Mouse (Mus musculus) forebrain, embryonic 13.5 days (tissue): Measurements from ENCODE around the gene Tmem19. TPM values are rescaled to one million over a fixed set of nuclear protein-coding genes. Genes with fewer than 3 reads are reported as not detected.
A peak's percentile ranks its signal among the peaks of the same experiment; 100 is the strongest.

ENCODE experiments used
- ATAC-seq: fragments of 200-750 bp; cut with Nextera tagmentation; 2 replicates; pipeline ENCODE4 v1.8.0; 2017
- H3K27ac ChIP-seq: fragments of 300-500 bp; sonication (generic); 2 replicates; pipeline ENCODE4 v1.5.1; 2015; ENCODE audit warnings: inconsistent platforms, mild to moderate bottlenecking, moderate library complexity
- H3K27me3 ChIP-seq: fragments of 300-500 bp; sonication (generic); 2 replicates; pipeline ENCODE4 v1.6.1; 2015; ENCODE audit warnings: mild to moderate bottlenecking, inconsistent platforms
- H3K36me3 ChIP-seq: fragments of 300-500 bp; sonication (generic); 2 replicates; pipeline ENCODE4 v1.6.1; 2015; ENCODE audit warnings: mild to moderate bottlenecking, inconsistent platforms; ENCODE audit not compliant: poor library complexity, severe bottlenecking
- H3K4me1 ChIP-seq: fragments of 300-500 bp; sonication (generic); 2 replicates; pipeline ENCODE4 v1.6.1; 2015; ENCODE audit warnings: inconsistent platforms
- H3K4me2 ChIP-seq: fragments of 300-500 bp; sonication (generic); 2 replicates; pipeline ENCODE4 v1.6.1; 2015; ENCODE audit warnings: inconsistent platforms, mild to moderate bottlenecking, moderate library complexity
- H3K4me3 ChIP-seq: fragments of 300-500 bp; sonication (generic); 2 replicates; pipeline ENCODE4 v1.5.1; 2015; ENCODE audit warnings: mild to moderate bottlenecking, inconsistent platforms
- H3K9ac ChIP-seq: fragments of 300-500 bp; sonication (generic); 2 replicates; pipeline ENCODE4 v1.6.1; 2015; ENCODE audit warnings: mild to moderate bottlenecking, inconsistent platforms
- H3K9me3 ChIP-seq: fragments of 300-500 bp; sonication (generic); replicated peaks from 2 replicates; pipeline ENCODE4 v1.6.1; 2016; ENCODE audit warnings: inconsistent platforms
- WGBS: fragments of 180-500 bp; shearing (Covaris S2); methylation state at CpG from one replicate; pipeline ENCODE4 v1.1.7; 2015; 5-methylcytosine and 5-hydroxymethylcytosine counted together
- polyA plus RNA-seq: library from polyadenylated mRNA; unstranded; fragments of >200 nt; fragmentation: Nextera tagmentation; extraction: Ambion mirVana; gene quantifications from 2 replicates; pipeline ENCODE4 v1.2.1, GENCODE M21; 2015

Gene Tmem19
- polyA plus RNA-seq, 1 experiment from 2014 or later = 35.0 TPM

GRCm38 (mm10) chr10:115315473-115316171 lies 46.7 kb downstream of the Tmem19 start, which contains the start of gene Rab21:
Rab21 (minus strand) TSS chr10:115315594.
- peak within 1 kb of the TSS; percentile 86 for H3K27ac ChIP-seq
- under 1% methylated on average over 44 of the region's 48 CpGs for whole genome bisulfite sequencing
- peak within 1 kb of the TSS; percentile 94 for H3K4me3 ChIP-seq
- no peaks in the 10 kb centered on the region for H3K36me3 ChIP-seq
- peak; percentile 96 for ATAC-seq
- H3K9ac ChIP-seq = peak within 1 kb of the TSS; percentile 93
- H3K27me3 ChIP-seq = no peaks in the 10 kb centered on the region
- H3K9me3 ChIP-seq = no peaks in the 10 kb centered on the region
- H3K4me1 ChIP-seq = peaks cover 30% of the 10 kb centered on the region
- H3K4me2 ChIP-seq = peak within 1 kb of the TSS; percentile 85

- WGBS = 2% methylated on average over 51 of the region's 73 CpGs
- H3K4me2 ChIP-seq = peak overlapping the region; percentile 85
- H3K4me3 ChIP-seq = peak overlapping the region; percentile 94
- peak; percentile 77 for ATAC-seq
- H3K27me3 ChIP-seq = no peaks in the 10 kb centered on the region
- no peaks in the 10 kb centered on the region for H3K36me3 ChIP-seq
- H3K27ac ChIP-seq = peak overlapping the region; percentile 86; the same call in 1 of the 2 replicates
- peaks cover 30% of the 10 kb centered on the region for H3K4me1 ChIP-seq
- no peaks in the 10 kb centered on the region for H3K9me3 ChIP-seq
- peak overlapping the region; percentile 93 for H3K9ac ChIP-seq
Observed at GRCm38 (mm10) chr10:115314582-115315452, 47.5 kb downstream of the Tmem19 start.

- no peaks in the 10 kb centered on the region for H3K36me3 ChIP-seq
- no peak for ATAC-seq
- peak overlapping the region; percentile 85 for H3K4me2 ChIP-seq
- H3K4me1 ChIP-seq = peaks cover 30% of the 10 kb centered on the region
- H3K27ac ChIP-seq = no peak overlapping the region
- peak overlapping the region; percentile 93 for H3K9ac ChIP-seq
- peak overlapping the region; percentile 94 for H3K4me3 ChIP-seq
- 30% methylated on average over 6 of the region's 6 CpGs for WGBS
- H3K27me3 ChIP-seq = no peaks in the 10 kb centered on the region
- no peaks in the 10 kb centered on the region for H3K9me3 ChIP-seq
Observed at GRCm38 (mm10) chr10:115314287-115314581, 48.1 kb downstream of the Tmem19 start.

GRCm38 (mm10) chr10:115313641-115314286 lies 48.5 kb downstream of the Tmem19 start:
- peak overlapping the region; percentile 94 for H3K4me3 ChIP-seq
- peak overlapping the region; percentile 85 for H3K4me2 ChIP-seq
- no peak for ATAC-seq
- H3K9ac ChIP-seq = peak overlapping the region; percentile 93
- 61% methylated on average over 14 of the region's 14 CpGs for WGBS
- H3K36me3 ChIP-seq = no peaks in the 10 kb centered on the region
- no peaks in the 10 kb centered on the region for H3K9me3 ChIP-seq
- peaks cover 30% of the 10 kb centered on the region for H3K4me1 ChIP-seq
- no peaks in the 10 kb centered on the region for H3K27me3 ChIP-seq
- H3K27ac ChIP-seq = no peak overlapping the region; the same call in 1 of the 2 replicates

DNA sequence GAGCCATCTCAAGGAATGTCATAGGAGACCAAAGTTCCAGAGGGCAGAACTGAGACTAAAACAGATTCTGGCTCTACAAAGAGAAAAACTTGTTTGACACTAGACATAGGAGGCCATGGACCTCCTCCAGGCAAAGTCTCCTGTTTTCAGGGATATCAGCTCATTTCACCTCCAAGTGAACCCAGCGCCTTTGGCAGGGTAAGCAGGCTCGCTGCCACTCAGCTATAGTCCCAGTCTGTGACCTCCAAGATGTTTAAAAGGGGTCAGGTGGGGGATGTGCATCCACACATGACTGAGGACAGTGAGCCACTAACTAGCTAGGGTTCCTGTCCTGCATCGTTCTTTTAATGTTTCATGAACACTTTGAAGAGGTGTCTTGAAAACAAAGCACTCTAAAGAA lies 49.6 kb downstream of the Tmem19 start:
- H3K27ac ChIP-seq = no peak overlapping the region
- no peaks in the 10 kb centered on the region for H3K27me3 ChIP-seq
- peaks cover 30% of the 10 kb centered on the region for H3K4me1 ChIP-seq
- peak overlapping the region; percentile 85 for H3K4me2 ChIP-seq
- 60% methylated on average over 3 of the region's 3 CpGs for WGBS
- H3K36me3 ChIP-seq = no peaks in the 10 kb centered on the region
- H3K4me3 ChIP-seq = no peak overlapping the region
- no peak for ATAC-seq
- H3K9me3 ChIP-seq = no peaks in the 10 kb centered on the region
- no peak overlapping the region for H3K9ac ChIP-seq

DNA sequence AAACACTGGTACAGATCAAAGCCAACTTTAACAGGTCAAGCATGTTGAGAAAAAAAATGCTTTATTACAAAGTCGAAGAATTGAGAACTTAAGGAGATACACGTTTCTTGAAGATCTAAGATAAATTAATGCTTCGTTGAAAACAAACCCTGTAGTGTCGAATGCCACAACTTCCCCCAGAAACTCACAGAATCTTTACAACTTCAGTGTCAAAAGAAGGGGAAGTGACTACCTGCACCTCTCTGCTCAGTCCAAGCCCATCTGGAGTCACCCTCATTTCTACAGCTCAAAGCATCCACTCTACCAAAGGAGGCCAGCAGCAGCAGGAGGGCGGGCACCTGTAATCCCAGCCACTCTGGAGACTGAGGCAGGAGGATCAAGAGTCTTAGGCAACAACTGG lies 50.1 kb downstream of the Tmem19 start:
- 92% methylated on average over 5 of the region's 5 CpGs for WGBS
- Histone ChIP-seq H3K9me3 (no peaks in the 10 kb centered on the region), H3K27me3 (no peaks in the 10 kb centered on the region), H3K27ac (no peak overlapping the region), H3K4me3 (no peak overlapping the region), H3K4me2 (0 out of 2 replicates have a peak overlapping the region, but pooled peaks have one; percentile 85), H3K36me3 (no peaks in the 10 kb centered on the region), H3K4me1 (peaks cover 30% of the 10 kb centered on the region), H3K9ac (no peak overlapping the region)
- no peak for ATAC-seq

GRCm38 (mm10) chr10:115311263-115311965 lies 50.9 kb downstream of the Tmem19 start:
- Histone ChIP-seq H3K9me3 (no peaks in the 10 kb centered on the region), H3K4me3 (no peak overlapping the region), H3K4me1 (peaks cover 30% of the 10 kb centered on the region), H3K4me2 (no peak overlapping the region), H3K9ac (no peak overlapping the region), H3K27ac (no peak overlapping the region), H3K27me3 (no peaks in the 10 kb centered on the region), H3K36me3 (no peaks in the 10 kb centered on the region)
- no peak for ATAC-seq
- WGBS = 90% methylated on average over 14 of the region's 14 CpGs

GRCm38 (mm10) chr10:115309191-115309590 lies 53.1 kb downstream of the Tmem19 start:
- Histone ChIP-seq H3K4me2 (no peak overlapping the region), H3K27ac (no peak overlapping the region), H3K9me3 (no peaks in the 10 kb centered on the region), H3K4me1 (peaks cover 27% of the 10 kb centered on the region), H3K36me3 (peaks cover under 1% of the 10 kb centered on the region; the same call in 1 of the 2 replicates), H3K4me3 (no peak overlapping the region), H3K9ac (no peak overlapping the region), H3K27me3 (no peaks in the 10 kb centered on the region)
- 94% methylated on average over 4 of the region's 4 CpGs for WGBS
- no peak for ATAC-seq

DNA sequence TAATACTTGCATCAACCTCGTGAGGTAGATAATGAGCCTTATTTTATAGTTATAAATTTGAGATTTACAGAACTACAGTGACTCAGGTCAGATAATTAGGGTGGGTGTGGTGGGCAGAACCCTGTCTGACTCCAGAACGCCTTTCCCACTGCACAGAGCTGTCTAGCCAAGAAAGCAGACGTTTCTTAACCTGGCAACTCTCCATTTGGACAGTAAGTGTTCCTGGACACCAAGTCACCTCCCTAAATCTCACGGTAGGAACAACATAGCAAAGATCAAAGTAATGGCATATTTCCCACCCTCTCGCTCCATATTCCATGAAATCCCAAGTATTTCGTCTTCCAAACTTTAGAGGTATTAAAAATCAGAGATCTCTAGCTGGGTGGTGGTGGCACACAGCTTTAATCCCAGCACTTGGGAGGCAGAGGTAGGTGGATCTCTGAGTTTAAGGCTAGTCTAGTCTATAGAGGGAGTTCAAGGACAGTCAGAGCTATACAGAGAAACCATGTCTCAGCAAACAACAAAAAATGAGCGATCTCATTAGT lies 54.9 kb downstream of the Tmem19 start:
- H3K36me3 ChIP-seq = peaks cover 7% of the 10 kb centered on the region
- peaks cover 9% of the 10 kb centered on the region for H3K4me1 ChIP-seq
- no peaks in the 10 kb centered on the region for H3K9me3 ChIP-seq
- H3K4me3 ChIP-seq = no peak overlapping the region
- H3K4me2 ChIP-seq = no peak overlapping the region
- no peaks in the 10 kb centered on the region for H3K27me3 ChIP-seq
- 90% methylated on average over 7 of the region's 7 CpGs for WGBS
- no peak overlapping the region for H3K9ac ChIP-seq
- ATAC-seq = no peak
- H3K27ac ChIP-seq = no peak overlapping the region

GRCm38 (mm10) chr10:115298683-115299082 lies 63.6 kb downstream of the Tmem19 start:
- Histone ChIP-seq H3K9me3 (no peaks in the 10 kb centered on the region), H3K36me3 (peaks cover 58% of the 10 kb centered on the region), H3K27ac (no peak overlapping the region), H3K4me3 (no peak overlapping the region), H3K4me1 (no peaks in the 10 kb centered on the region), H3K27me3 (no peaks in the 10 kb centered on the region), H3K9ac (no peak overlapping the region), H3K4me2 (no peak overlapping the region)
- 94% methylated on average over 4 of the region's 4 CpGs for WGBS
- no peak for ATAC-seq

DNA sequence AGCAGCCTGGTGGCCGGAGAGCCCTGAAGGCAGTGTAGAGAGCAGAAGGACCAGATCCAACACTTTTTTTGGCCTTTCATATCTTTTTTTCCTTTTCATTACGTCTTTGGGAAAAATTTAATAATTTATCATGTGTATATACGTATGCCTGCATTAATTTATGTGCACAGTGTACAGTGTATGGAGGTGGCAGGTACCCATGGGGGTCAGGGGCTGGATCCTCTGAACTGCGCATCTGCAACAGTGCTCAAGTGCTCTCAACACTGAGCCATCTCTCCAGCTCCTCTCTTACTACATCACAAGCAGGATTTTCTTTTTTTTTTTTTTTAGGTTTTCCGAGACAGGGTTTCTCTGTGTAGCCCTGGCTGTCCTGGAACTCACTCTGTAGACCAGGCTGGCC lies 64.7 kb downstream of the Tmem19 start:
- no peaks in the 10 kb centered on the region for H3K9me3 ChIP-seq
- no peak for ATAC-seq
- WGBS = 94% methylated on average over 5 of the region's 5 CpGs
- H3K36me3 ChIP-seq = peaks cover 67% of the 10 kb centered on the region
- H3K4me3 ChIP-seq = no peak overlapping the region
- no peak overlapping the region for H3K4me2 ChIP-seq
- no peak overlapping the region for H3K9ac ChIP-seq
- H3K27me3 ChIP-seq = no peaks in the 10 kb centered on the region
- H3K27ac ChIP-seq = no peak overlapping the region
- H3K4me1 ChIP-seq = no peaks in the 10 kb centered on the region
